Mouse (Mus musculus) liver, embryonic 18 days (tissue): ENCODE data around the gene Tmem63b. TPM values are rescaled to one million over a fixed set of nuclear protein-coding genes. Genes with fewer than 3 reads are reported as not detected.

Experiments used
- polyA plus RNA-seq: library from polyadenylated mRNA; depleted of rRNA; stranded (reverse); fragments of >200 nt; gene quantifications from 2 replicates; pipeline ENCODE4 v1.2.3, GENCODE M21; 2012; rRNA removed

Gene Tmem63b
- polyA plus RNA-seq: 13.3 and 15.1 TPM in 2 replicates

DNA sequence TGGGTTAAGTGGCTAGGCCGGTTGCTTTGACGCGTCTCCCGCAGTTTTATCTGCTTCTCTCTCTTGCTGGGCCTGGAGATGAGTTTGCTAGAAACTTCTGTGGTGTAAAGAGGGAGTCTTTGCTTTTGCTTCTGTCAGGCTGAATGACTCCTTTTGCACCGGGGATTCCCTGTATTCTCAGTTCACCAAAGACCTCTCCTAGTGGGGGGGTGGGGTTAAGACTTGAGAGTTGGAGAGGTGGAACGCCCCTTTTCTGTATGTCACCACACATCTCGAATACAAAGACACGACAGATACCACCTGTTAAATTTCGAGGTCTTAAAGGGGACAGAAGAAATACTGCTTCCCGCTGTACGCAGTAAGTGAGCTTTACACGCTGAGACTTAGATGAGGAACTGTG, at the start of gene Tmem63b:
TSS of gene Tmem63b (minus strand) at position 190 of the 400 bp plus-strand sequence.

DNA sequence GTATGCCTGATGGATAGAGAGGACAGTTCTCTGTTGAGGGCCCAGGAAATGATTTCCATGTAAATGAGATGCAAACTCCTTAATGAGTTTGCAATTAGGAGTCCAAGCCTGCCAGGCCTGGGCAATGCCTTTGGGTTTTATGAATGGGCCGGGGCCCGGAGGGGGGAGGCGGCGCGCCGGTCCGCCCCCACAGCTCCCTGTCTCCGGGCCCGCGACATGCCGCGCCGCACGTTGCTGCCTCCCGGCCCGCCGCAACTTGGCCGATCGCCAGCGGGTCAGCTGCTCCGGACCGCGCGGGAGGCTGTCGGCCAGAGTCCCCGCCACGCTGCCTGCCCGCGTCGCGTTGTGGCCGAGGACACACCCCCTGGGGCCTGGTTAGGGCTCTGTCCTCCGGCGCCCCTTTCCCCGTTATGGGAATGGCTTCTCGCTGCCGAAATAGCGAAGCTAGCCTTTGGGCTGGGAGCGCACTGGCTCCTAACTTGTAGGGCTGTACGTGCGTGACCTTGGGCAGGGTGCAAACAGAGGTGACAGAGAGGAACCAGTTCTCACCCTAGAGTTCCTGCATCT, 47.1 kb upstream of the Tmem63b start, which contains the start of gene 1600014C23Rik:
TSS of gene 1600014C23Rik (minus strand) at position 110 of the 567 bp plus-strand sequence.

DNA sequence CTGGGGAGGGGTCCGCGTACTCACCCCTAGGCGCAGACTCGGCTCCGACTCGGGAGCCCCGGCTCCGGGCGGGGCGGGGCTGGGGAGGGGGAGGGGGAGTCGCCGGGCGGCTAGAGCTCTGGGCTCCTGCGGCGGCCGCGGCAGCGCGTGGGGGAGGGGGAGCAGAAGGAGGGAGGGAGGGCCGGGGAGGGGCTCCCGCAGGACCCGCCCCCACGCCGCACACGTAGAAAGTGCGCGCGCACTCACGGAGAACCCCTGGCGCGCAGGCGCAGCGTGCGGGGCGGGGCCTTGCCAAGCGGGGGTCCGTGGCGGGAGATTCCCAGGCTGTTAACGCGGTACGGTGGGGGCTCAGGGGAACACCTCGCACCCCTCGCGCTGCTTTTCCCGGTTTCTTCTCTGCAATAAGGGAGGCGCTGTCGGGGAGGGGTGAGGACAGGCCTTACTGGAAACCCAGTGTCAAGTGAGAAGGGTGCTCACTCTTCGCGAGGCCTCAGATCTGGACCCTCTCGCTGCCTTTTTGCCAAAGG, 549 bp downstream of the Tmem63b start, which contains the start of gene Mrpl14:
TSS of gene Mrpl14 (plus strand) at position 230 of the 527 bp plus-strand sequence.

DNA sequence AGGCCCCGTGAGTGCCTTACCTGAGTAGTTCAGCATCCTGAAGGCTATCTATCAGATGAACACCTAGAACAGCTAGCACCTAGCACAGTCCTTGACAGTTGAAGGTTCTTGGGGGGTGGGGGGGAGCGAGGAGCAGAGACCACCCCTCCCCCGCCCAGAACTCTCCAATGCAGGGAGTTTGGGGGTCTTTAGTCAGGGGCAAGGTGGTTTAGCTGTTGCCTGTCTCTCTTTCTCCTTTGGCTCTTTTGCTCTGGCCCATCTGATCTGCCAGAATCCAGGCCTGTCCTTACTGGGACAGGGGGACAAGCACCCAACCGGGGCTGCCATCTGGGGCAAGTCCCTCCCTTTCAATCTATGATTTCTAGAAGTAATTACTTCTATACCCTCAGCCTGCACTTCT, 27.5 kb downstream of the Tmem63b start, which contains the start of gene Capn11:
TSS of gene Capn11 (minus strand) at position 101 of the 400 bp plus-strand sequence.

Other genes starting within 250 kb of the Tmem63b start
- gene Spats1, start 211.5 kb downstream of the Tmem63b start, polyA plus RNA-seq: 0.02 and 0.05 TPM in 2 replicates
- 4.3 and 4.8 TPM in 2 replicates for gene Aars2, start 180.1 kb downstream of the Tmem63b start, polyA plus RNA-seq
- gene Tcte1, start 163.5 kb downstream of the Tmem63b start, polyA plus RNA-seq: not detected in 2 replicates
- gene Tmem151b, start 137.2 kb downstream of the Tmem63b start, polyA plus RNA-seq: 0.05 and 0.06 TPM in 2 replicates
- gene Nfkbie, start 131.2 kb downstream of the Tmem63b start, polyA plus RNA-seq: 1.3 and 1.5 TPM in 2 replicates
- gene Slc35b2, start 123.0 kb downstream of the Tmem63b start, polyA plus RNA-seq: 31.5 and 37.2 TPM in 2 replicates
- gene Hsp90ab1, start 113.6 kb downstream of the Tmem63b start, polyA plus RNA-seq: 295 and 345 TPM in 2 replicates
- 83.5 and 91.9 TPM in 2 replicates for gene Slc29a1, start 87.3 kb downstream of the Tmem63b start, polyA plus RNA-seq
- gene Mymx, start 84.8 kb downstream of the Tmem63b start, polyA plus RNA-seq: not detected in 2 replicates
- gene Capn11, start 27.6 kb downstream of the Tmem63b start, polyA plus RNA-seq: 0.03 TPM in 1 of 2 replicates, not detected in the other
- gene Mrpl14, start 583 bp downstream of the Tmem63b start, polyA plus RNA-seq: 53.5 and 59.7 TPM in 2 replicates
- gene 1600014C23Rik, start 46.9 kb upstream of the Tmem63b start, polyA plus RNA-seq: 0.09 TPM in 1 of 2 replicates, not detected in the other